In the genomic region with DNA sequence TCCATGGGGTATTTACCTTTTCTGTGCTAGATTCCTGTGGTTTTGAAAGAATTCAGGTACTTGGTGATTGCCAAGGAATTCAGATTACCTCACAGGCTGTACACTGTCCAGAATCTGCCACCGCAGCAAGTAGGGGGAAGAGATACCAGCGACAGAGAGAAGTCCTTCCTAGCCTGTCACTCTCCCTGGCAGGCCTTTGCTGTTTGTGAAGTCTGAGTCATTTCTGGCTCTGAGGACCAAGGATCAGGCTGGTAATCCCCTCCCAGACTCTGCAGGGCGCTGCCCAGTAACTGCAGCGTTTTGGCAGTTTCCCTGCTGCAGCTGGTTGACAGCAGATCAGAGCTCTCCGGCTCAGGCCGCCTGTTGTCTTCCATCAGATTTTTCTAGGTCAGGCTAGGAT, we compare ENCODE assay signal across 8 mouse cellular contexts. TPM values are rescaled to one million over a fixed set of nuclear protein-coding genes. Genes with fewer than 3 reads are reported as not detected.
DNase-seq lines count a peak whose midpoint lies in the region; ATAC-seq lines count a peak whose summit lies in the region.

No protein-coding gene starts in this region.

- H3K4me3 ChIP-seq in limb, embryonic 12.5 days (replicated peaks) = no peak overlapping the region
- H3K4me3 ChIP-seq in limb, embryonic 10.5 days = no peak overlapping the region
- no peak overlapping the region for H3K4me3 ChIP-seq in limb, embryonic 13.5 days

- DNase-seq in limb, embryonic 10.5 days (ENCODE audit: low spot score) = no peak
- peak; percentile 77 to 82 for DNase-seq in cerebellum, postnatal 25 days
- DNase-seq in heart, adult 8-10 months (ENCODE audit: low spot score) = peak; percentile 57
- peak; percentile 17 for DNase-seq in right cerebral cortex, postnatal 4 days
- DNase-seq in thymus, postnatal 36 days = no peak
- no peak for DNase-seq in T-cell, adult 2 months (ENCODE audit: low spot score)

- no peak overlapping the region for H3K4me2 ChIP-seq in limb, embryonic 12.5 days
- no peak overlapping the region for H3K4me2 ChIP-seq in limb, embryonic 13.5 days (replicated peaks)

- 54% methylated on average over 6 of the region's 6 CpGs for WGBS in limb, embryonic 12.5 days
- WGBS in limb, embryonic 10.5 days = 71% methylated on average over 6 of the region's 6 CpGs
- WGBS in limb, embryonic 13.5 days = 57% methylated on average over 6 of the region's 6 CpGs

- 0 out of 2 replicates have a peak, but pooled peaks cover 3% of the 10 kb centered on the region for H3K36me3 ChIP-seq in limb, embryonic 12.5 days
- H3K36me3 ChIP-seq in limb, embryonic 10.5 days = peaks cover 15% of the 10 kb centered on the region
- H3K36me3 ChIP-seq in limb, embryonic 13.5 days = no peaks in the 10 kb centered on the region; the same call in 1 of the 2 replicates

- H3K4me1 ChIP-seq in limb, embryonic 12.5 days (replicated peaks) = peaks cover 6% of the 10 kb centered on the region; the same call in 1 of the 2 replicates
- H3K4me1 ChIP-seq in limb, embryonic 10.5 days = no peaks in the 10 kb centered on the region
- H3K4me1 ChIP-seq in limb, embryonic 13.5 days = peaks cover 15% of the 10 kb centered on the region

- H3K27ac ChIP-seq in limb, embryonic 12.5 days = peak overlapping the region; percentile 18; the same call in 1 of the 2 replicates
- H3K27ac ChIP-seq in limb, embryonic 10.5 days = no peak overlapping the region
- H3K27ac ChIP-seq in limb, embryonic 13.5 days = no peak overlapping the region

- no peak for ATAC-seq in limb, embryonic 12.5 days (ENCODE audit: insufficient number of reproducible peaks, insufficient read depth, low FRiP score, low TSS enrichment, low read depth)
- peak; percentile 51 for ATAC-seq in limb, embryonic 13.5 days (ENCODE audit: low FRiP score, low read depth)

- H3K27me3 ChIP-seq in limb, embryonic 12.5 days = no peaks in the 10 kb centered on the region
- H3K27me3 ChIP-seq in limb, embryonic 10.5 days (ENCODE audit: low read depth, poor library complexity, severe bottlenecking) = no peaks in the 10 kb centered on the region
- no peaks in the 10 kb centered on the region for H3K27me3 ChIP-seq in limb, embryonic 13.5 days

- H3K9me3 ChIP-seq in limb, embryonic 12.5 days = no peaks in the 10 kb centered on the region
- H3K9me3 ChIP-seq in limb, embryonic 10.5 days (replicated peaks) = no peaks in the 10 kb centered on the region
- no peaks in the 10 kb centered on the region for H3K9me3 ChIP-seq in limb, embryonic 13.5 days

- no peak overlapping the region for H3K9ac ChIP-seq in limb, embryonic 12.5 days (replicated peaks)
- no peak overlapping the region for H3K9ac ChIP-seq in limb, embryonic 13.5 days

RNA-seq across cellular contexts. Expression of gene Ttll5, which starts 45.0 kb away (rescaled TPM):
- polyA plus RNA-seq in limb, embryonic 12.5 days (2016; fragmentation: Nextera tagmentation; extraction: Ambion mirVana) = 14.7 and 17.4 TPM in 2 replicates
- 18.9 and 22.4 TPM in 2 replicates for polyA plus RNA-seq in limb, embryonic 10.5 days (2016; fragmentation: Nextera tagmentation; extraction: Ambion mirVana)
- 10 to 100 TPM; 12.8 to 20.7 (median 14.9) TPM for total RNA-seq in heart, adult 8-10 months (2022)
- polyA plus RNA-seq in limb, embryonic 13.5 days (2015; fragmentation: Nextera tagmentation; extraction: Ambion mirVana) = 10.4 and 13.8 TPM in 2 replicates

RNA-seq across cellular contexts. Expression of gene Erg28, which starts 45.1 kb away (rescaled TPM):
- polyA plus RNA-seq in limb, embryonic 12.5 days (2016; fragmentation: Nextera tagmentation; extraction: Ambion mirVana) = 96.8 and 101 TPM in 2 replicates
- 109 and 112 TPM in 2 replicates for polyA plus RNA-seq in limb, embryonic 10.5 days (2016; fragmentation: Nextera tagmentation; extraction: Ambion mirVana)
- 1 to 10 TPM; 5.7 to 7.7 (median 7.1) TPM for total RNA-seq in heart, adult 8-10 months (2022)
- 115 and 119 TPM in 2 replicates for polyA plus RNA-seq in limb, embryonic 13.5 days (2015; fragmentation: Nextera tagmentation; extraction: Ambion mirVana)

Comparison
In these comparisons a context has a peak if more than half of its experiments do, and no peak if none do; other contexts are left out.
1. DNase-seq: peak in cerebellum, postnatal 25 days (2 of 2), heart, adult 8-10 months (single experiment) and right cerebral cortex, postnatal 4 days (single experiment); none in limb, embryonic 10.5 days (single experiment), thymus, postnatal 36 days (0 of 2) and T-cell, adult 2 months (single experiment).